Mouse (Mus musculus) MEL (cell line): ENCODE measurements around the gene Pde10a. TPM values are rescaled to one million over a fixed set of nuclear protein-coding genes. Genes with fewer than 3 reads are reported as not detected.

ENCODE experiments used
- DNase-seq: peaks from one replicate; pipeline ENCODE4 v3.0.0; 2011; ENCODE audit warnings: low read depth, low spot score
- H3K27ac ChIP-seq: 2 replicates; pipeline ENCODE4 v1.5.1; 2012; ENCODE audit warnings: low read depth, mild to moderate bottlenecking, control low read depth, low read length, moderate library complexity; ENCODE audit not compliant: control insufficient read depth
- H3K27me3 ChIP-seq, 2 experiments: fragments of 150-350 bp in 1 of 2; sonication (generic) in 1 of 2; 2 replicates each; pipeline ENCODE4 v1.6.1; 2012; ENCODE audit warnings: low read length in 2 of 2, mild to moderate bottlenecking in 2 of 2, improper control_type of control experiment in 1 of 2, moderate library complexity in 1 of 2; ENCODE audit not compliant: insufficient read depth in 2 of 2, control insufficient read depth in 1 of 2
- H3K36me3 ChIP-seq, 2 experiments: 2 replicates each; pipeline ENCODE4 v1.6.1; 2012 to 2014; ENCODE audit warnings: low read length in 2 of 2, improper control_type of control experiment in 1 of 2, inconsistent platforms in 1 of 2, mild to moderate bottlenecking in 1 of 2; ENCODE audit not compliant: insufficient read depth in 2 of 2, control insufficient read depth in 1 of 2
- H3K4me1 ChIP-seq, 2 experiments: fragments of 150-350 bp in 1 of 2; sonication (generic) in 1 of 2; 2 replicates each; pipeline ENCODE4 v1.6.1; 2012; ENCODE audit warnings: low read length in 2 of 2, improper control_type of control experiment in 1 of 2, mild to moderate bottlenecking in 1 of 2; ENCODE audit not compliant: insufficient read depth in 2 of 2, control insufficient read depth in 1 of 2
- H3K4me3 ChIP-seq, 2 experiments: fragments of 150-350 bp in 1 of 2; sonication (generic) in 1 of 2; 2 replicates each; pipeline ENCODE4 v1.5.1; 2012; ENCODE audit warnings: low read depth in 2 of 2, low read length in 2 of 2, mild to moderate bottlenecking in 2 of 2, moderate library complexity in 2 of 2, control low read depth in 1 of 2, improper control_type of control experiment in 1 of 2; ENCODE audit not compliant: control insufficient read depth in 1 of 2, insufficient read depth in 1 of 2
- H3K79me2 ChIP-seq: 2 replicates; pipeline ENCODE4 v1.6.1; 2012; ENCODE audit warnings: mild to moderate bottlenecking, low read length, moderate library complexity; ENCODE audit not compliant: control insufficient read depth, poor library complexity, insufficient read depth
- H3K9ac ChIP-seq: 2 replicates; pipeline ENCODE4 v1.6.1; 2012; ENCODE audit warnings: low read depth, mild to moderate bottlenecking, control low read depth, low read length, moderate library complexity; ENCODE audit not compliant: control insufficient read depth, poor library complexity, severe bottlenecking
- H3K9me3 ChIP-seq: fragments of 150-350 bp; sonication (generic); replicated peaks from 2 replicates; pipeline ENCODE4 v1.6.1; 2012; ENCODE audit warnings: mild to moderate bottlenecking, low read length, improper control_type of control experiment, moderate library complexity; ENCODE audit not compliant: insufficient read depth
- CHD2 ChIP-seq: IDR thresholded peaks from 2 replicates; pipeline ENCODE4 v1.6.1; 2011; ENCODE audit warnings: low read length, improper control_type of control experiment
- CTCF ChIP-seq, 3 experiments: IDR thresholded peaks in 2 of 3; conservative IDR thresholded peaks in 1 of 3; 2 replicates each; pipeline ENCODE4 v1.5.1; 2011 to 2012; ENCODE audit warnings: low read length in 3 of 3, low read depth in 2 of 3, mild to moderate bottlenecking in 2 of 3, improper control_type of control experiment in 1 of 3, inconsistent platforms in 1 of 3, mixed read lengths in 1 of 3, moderate library complexity in 1 of 3; ENCODE audit not compliant: control insufficient read depth in 1 of 3, insufficient read depth in 1 of 3, poor library complexity in 1 of 3, severe bottlenecking in 1 of 3
- ETS1 ChIP-seq: IDR thresholded peaks from 2 replicates; pipeline ENCODE4 v1.6.1; 2012; ENCODE audit warnings: low read depth, mild to moderate bottlenecking, inconsistent platforms, low read length, improper control_type of control experiment, moderate library complexity
- HCFC1 ChIP-seq: IDR thresholded peaks from 2 replicates; pipeline ENCODE4 v1.6.1; 2012; ENCODE audit warnings: low read depth, mild to moderate bottlenecking, inconsistent platforms, low read length, improper control_type of control experiment, moderate library complexity
- JUND ChIP-seq: IDR thresholded peaks from 2 replicates; pipeline ENCODE4 v1.6.1; 2011; ENCODE audit warnings: low read depth, mild to moderate bottlenecking, improper control_type of control experiment, low read length
- MAFK ChIP-seq: IDR thresholded peaks from 2 replicates; pipeline ENCODE4 v1.6.1; 2011; ENCODE audit warnings: low read depth, mild to moderate bottlenecking, low read length, improper control_type of control experiment, borderline replicate concordance
- MAX ChIP-seq: IDR thresholded peaks from 2 replicates; pipeline ENCODE4 v1.6.1; 2011; ENCODE audit warnings: low read length, improper control_type of control experiment
- MAZ ChIP-seq: IDR thresholded peaks from 2 replicates; pipeline ENCODE4 v1.6.1; 2012; ENCODE audit warnings: low read depth, mild to moderate bottlenecking, inconsistent platforms, low read length, improper control_type of control experiment
- MXI1 ChIP-seq: IDR thresholded peaks from 2 replicates; pipeline ENCODE4 v1.6.1; 2011; ENCODE audit warnings: mild to moderate bottlenecking, low read depth, low read length, improper control_type of control experiment
- MYB ChIP-seq: IDR thresholded peaks from 2 replicates; pipeline ENCODE4 v1.6.1; 2011; ENCODE audit warnings: mild to moderate bottlenecking, low read depth, low read length, improper control_type of control experiment
- NRF1 ChIP-seq: IDR thresholded peaks from 2 replicates; pipeline ENCODE4 v1.6.1; 2014; ENCODE audit warnings: low read depth, mild to moderate bottlenecking, inconsistent platforms, low read length, improper control_type of control experiment, moderate library complexity; ENCODE audit not compliant: poor library complexity, insufficient read depth, severe bottlenecking
- RCOR1 ChIP-seq: IDR thresholded peaks from 2 replicates; pipeline ENCODE4 v1.6.1; 2012; ENCODE audit warnings: low read depth, mild to moderate bottlenecking, inconsistent platforms, low read length, improper control_type of control experiment
- SIN3A ChIP-seq: IDR thresholded peaks from 2 replicates; pipeline ENCODE4 v1.6.1; 2012; ENCODE audit warnings: low read length, improper control_type of control experiment, inconsistent platforms
- SMC3 ChIP-seq: IDR thresholded peaks from 2 replicates; pipeline ENCODE4 v1.6.1; 2011; ENCODE audit warnings: low read depth, low read length, improper control_type of control experiment
- TAL1 ChIP-seq: IDR thresholded peaks from 2 replicates; pipeline ENCODE4 v1.6.1; 2012; ENCODE audit warnings: mild to moderate bottlenecking, inconsistent platforms, low read length, moderate library complexity, mixed read lengths
- TBP ChIP-seq: IDR thresholded peaks from 2 replicates; pipeline ENCODE4 v1.8.0; 2011; ENCODE audit warnings: low read depth, low read length, improper control_type of control experiment
- TCF12 ChIP-seq: IDR thresholded peaks from 2 replicates; pipeline ENCODE4 v1.6.1; 2014; ENCODE audit warnings: low read depth, mild to moderate bottlenecking, inconsistent platforms, low read length, improper control_type of control experiment, moderate library complexity
- UBTF ChIP-seq: IDR thresholded peaks from 2 replicates; pipeline ENCODE4 v1.6.1; 2012; ENCODE audit warnings: low read depth, mild to moderate bottlenecking, inconsistent platforms, low read length, improper control_type of control experiment, moderate library complexity, borderline replicate concordance; ENCODE audit not compliant: insufficient read depth
- ZMIZ1 ChIP-seq: IDR thresholded peaks from 2 replicates; pipeline ENCODE4 v1.6.1; 2012; ENCODE audit warnings: low read depth, mild to moderate bottlenecking, inconsistent platforms, low read length, improper control_type of control experiment, moderate library complexity
- ZNF384 ChIP-seq: IDR thresholded peaks from 2 replicates; pipeline ENCODE4 v1.6.1; 2012; ENCODE audit warnings: low read depth, mild to moderate bottlenecking, inconsistent platforms, low read length, improper control_type of control experiment
- polyA plus RNA-seq, 2 experiments: library from polyadenylated mRNA; stranded (reverse) in 1 of 2; unstranded in 1 of 2; fragments of >175 nt in 1 of 2; fragments of >200 nt in 1 of 2; gene quantifications; 2 replicates each; pipeline versions ENCODE4 v1.2.1 to v1.2.4; 2012; ENCODE audit warnings: low replicate concordance in 2 of 2, low read depth in 1 of 2; ENCODE audit not compliant: insufficient read length in 2 of 2, insufficient read depth in 1 of 2, missing spikeins in 1 of 2
- total RNA-seq: library from RNA; depleted of rRNA; stranded (reverse); fragments of 300-350 nt; gene quantifications from 2 replicates; pipeline ENCODE4 v1.2.3, GENCODE M21; 2012

Pde10a gene
- total and polyA plus RNA-seq, 3 experiments: 3.1 to 6.9 TPM; not detected in 1

DNA sequence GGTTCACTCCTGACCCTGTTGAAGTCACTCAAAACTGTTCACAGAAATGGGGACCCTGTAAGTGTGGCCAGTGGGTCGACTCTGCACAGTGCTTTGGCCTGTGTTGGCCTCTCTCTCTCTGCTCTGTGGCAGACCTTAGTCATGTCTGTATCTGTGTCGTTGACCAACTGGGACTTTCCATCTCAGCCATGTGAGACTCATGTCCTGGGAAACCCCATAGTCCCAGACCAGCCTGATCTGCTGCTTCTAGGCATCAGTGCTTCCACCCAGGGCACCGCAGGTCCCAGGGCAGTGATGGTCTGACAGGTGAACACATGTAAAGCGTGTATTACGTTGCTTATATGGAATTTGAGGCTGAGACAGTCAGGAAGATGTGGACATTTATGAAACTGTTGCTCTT lies 311.1 kb downstream of the Pde10a start:
- Histone ChIP-seq H3K4me1 (no peaks in the 10 kb centered on the region), H3K36me3 (no peaks in the 10 kb centered on the region), H3K27me3 (no peaks in the 10 kb centered on the region; a peak in 1 of 4 replicates), H3K27ac (no peak overlapping the region)
- no peak for TF ChIP-seq UBTF
- TF ChIP-seq NRF1: no peak
- TF ChIP-seq HCFC1: no peak
- TF ChIP-seq MAZ: no peak
- TF ChIP-seq TCF12: no peak
- no peak for TF ChIP-seq SIN3A
- no peak for TF ChIP-seq MXI1
- no peak for TF ChIP-seq ZNF384
- no peak for TF ChIP-seq MAX
- no peak for TF ChIP-seq ETS1
- TF ChIP-seq SMC3: no peak
- TF ChIP-seq TBP: no peak
- no peak for TF ChIP-seq ZMIZ1
- TF ChIP-seq MAFK: no peak
- no peak for TF ChIP-seq CTCF (IDR thresholded peaks at IDR 0.05 in 2 of 3, conservative IDR thresholded peaks at IDR 0.05 in 1 of 3; ENCODE audit: control insufficient read depth in 1 of 3, insufficient read depth in 1 of 3, low read depth in 2 of 3, low read length in 3 of 3, poor library complexity in 1 of 3, severe bottlenecking in 1 of 3)
- TF ChIP-seq CHD2: no peak
- TF ChIP-seq, all 39 proteins: peak for 0
- H3K9me3 ChIP-seq: no peaks in the 10 kb centered on the region
- H3K79me2 ChIP-seq: no peaks in the 10 kb centered on the region
- no peak overlapping the region for H3K9ac ChIP-seq
- no peak for DNase-seq
- no peak overlapping the region for H3K4me3 ChIP-seq

DNA sequence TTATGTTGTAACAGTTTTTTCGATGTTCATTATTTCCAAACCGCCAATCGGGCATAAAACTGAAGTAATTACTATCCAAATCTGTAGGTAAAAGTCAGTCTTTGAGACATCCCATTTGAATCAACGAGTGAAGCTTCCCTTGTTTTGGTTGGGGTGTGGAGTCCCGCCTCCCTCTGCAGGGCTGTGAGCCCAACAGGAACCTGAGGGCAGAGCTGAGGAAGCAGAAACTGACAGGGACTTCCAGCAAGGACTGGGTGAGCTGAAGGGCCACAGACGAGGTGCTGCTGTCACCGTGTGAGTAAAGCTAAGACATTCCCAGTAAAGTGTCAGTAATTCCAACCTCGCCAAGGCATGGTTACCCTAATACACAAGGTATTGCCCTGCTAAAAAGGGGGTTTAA lies 313.1 kb downstream of the Pde10a start:
- peaks cover 0 to 6% of the 10 kb centered on the region in 2 experiments; a peak in 3 of 4 replicates for H3K4me1 ChIP-seq
- no peak for TF ChIP-seq RCOR1
- no peak for TF ChIP-seq JUND
- no peak for TF ChIP-seq MYB
- no peak for TF ChIP-seq TAL1
- no peak for TF ChIP-seq TBP
- TF ChIP-seq MXI1: no peak
- no peak for TF ChIP-seq HCFC1
- TF ChIP-seq ZMIZ1: no peak
- peak; percentile 3 for DNase-seq
- H3K4me3 ChIP-seq: no peak overlapping the region
- no peak overlapping the region for H3K27ac ChIP-seq
- H3K36me3 ChIP-seq: no peaks in the 10 kb centered on the region
- no peaks in the 10 kb centered on the region for H3K79me2 ChIP-seq
- H3K9ac ChIP-seq: no peak overlapping the region
- H3K9me3 ChIP-seq: no peaks in the 10 kb centered on the region
- no peaks in the 10 kb centered on the region; a peak in 1 of 4 replicates for H3K27me3 ChIP-seq
